Mouse (Mus musculus) adrenal gland, adult 10 weeks (tissue): ENCODE data around the gene Aftph. TPM values are rescaled to one million over a fixed set of nuclear protein-coding genes. Genes with fewer than 3 reads are reported as not detected.

Source experiments
- polyA plus RNA-seq: library from polyadenylated mRNA; stranded (reverse); fragments of 350-450 nt; fragmentation: Illumina TruSeq; extraction: RNeasy Lipid Tissue Mini Kit (QIAGEN cat#74804); gene quantifications from one replicate; pipeline ENCODE4 v1.2.3, GENCODE M21; 2014; ENCODE audit warnings: low read depth, low replicate concordance

The Aftph gene
- 125 TPM for polyA plus RNA-seq

DNA sequence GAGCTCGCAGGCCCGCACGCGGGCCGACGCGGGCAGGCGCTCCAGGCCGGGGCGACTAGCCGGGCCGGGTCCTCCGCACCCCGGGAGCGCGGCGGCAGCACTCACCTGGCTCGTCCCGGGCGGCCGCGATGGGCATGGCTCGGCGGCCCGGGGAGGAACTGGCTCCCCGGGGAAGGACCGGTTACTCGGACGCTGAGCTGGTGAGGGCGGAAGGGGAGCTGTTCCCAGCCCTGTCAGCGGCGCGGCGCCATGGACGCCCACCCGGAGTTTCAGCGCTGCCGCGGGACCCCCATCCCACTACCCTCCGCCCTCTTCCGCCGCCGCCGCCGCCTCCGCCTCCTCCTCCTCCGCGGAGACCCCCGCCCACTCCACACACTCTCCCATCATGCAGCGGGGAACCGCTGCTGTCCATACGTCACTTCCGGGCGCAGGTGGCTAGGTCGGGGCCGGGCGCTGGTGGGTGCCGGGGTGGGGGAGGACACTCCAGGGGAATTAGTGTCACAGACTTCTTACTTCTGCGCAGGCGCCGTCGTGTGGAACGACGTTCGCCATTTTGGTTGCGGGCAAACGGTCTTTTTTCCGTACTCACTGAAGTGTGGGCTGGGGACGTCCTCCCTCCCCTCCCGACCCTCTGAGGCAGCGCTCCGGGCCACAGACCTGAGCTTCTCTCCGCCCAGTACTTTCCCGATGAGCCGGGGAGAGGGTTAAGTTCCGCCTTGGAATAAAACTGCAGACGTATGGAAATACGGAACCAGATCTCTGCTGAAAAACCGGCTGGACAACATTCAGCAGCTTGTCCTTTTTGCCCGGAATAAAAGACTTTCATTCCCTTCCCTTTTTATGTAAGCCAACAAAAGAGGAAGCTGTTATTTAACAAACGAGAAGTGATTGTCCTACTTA lies at the start of gene Aftph:
Aftph (minus strand) TSS at position 389 of the 900 bp plus-strand sequence.

Other genes with a start within 250 kb of the Aftph start
- gene Sertad2, start 198.3 kb downstream of the Aftph start, polyA plus RNA-seq: 12.1 TPM
- 76.1 TPM for gene Lgalsl, start 89.5 kb upstream of the Aftph start, polyA plus RNA-seq